Mouse (Mus musculus) liver, adult 2 months (tissue): ENCODE results near the gene Kif6.

ENCODE experiments used
- CTCF ChIP-seq: fragments of 200-500 bp; IDR thresholded peaks from 2 replicates; pipeline ENCODE4 v1.5.1; 2011; ENCODE audit warnings: low read depth, low read length, control low read depth
- POLR2A ChIP-seq: fragments of 200-500 bp; IDR thresholded peaks from 2 replicates; pipeline ENCODE4 v1.6.1; 2011; ENCODE audit warnings: low read length, control low read depth; ENCODE audit not compliant: insufficient read depth; ENCODE audit errors: extremely low read depth

GRCm38 (mm10) chr17:49739896-49740679, 125.2 kb downstream of the Kif6 start:
- TF ChIP-seq CTCF (no peak), POLR2A (no peak)
